Mouse (Mus musculus) MN1 (cell line): ENCODE data around the gene Foxn3.

Experiments used
- DNase-seq: peaks from one replicate; pipeline ENCODE4 v3.0.0-alpha.2; 2016; ENCODE audit warnings: low spot score

Gene Foxn3

GRCm38 (mm10) chr12:99467256-99467883 lies 96.0 kb downstream of the Foxn3 start:
- no peak for DNase-seq

GRCm38 (mm10) chr12:99466426-99466825 lies 97.0 kb downstream of the Foxn3 start:
- no peak for DNase-seq

- no peak for DNase-seq
These were observed 99.1 kb downstream of the Foxn3 start for GRCm38 (mm10) chr12:99464291-99464690.

- no peak for DNase-seq
These were observed 100.5 kb downstream of the Foxn3 start for GRCm38 (mm10) chr12:99462846-99463245.

GRCm38 (mm10) chr12:99462302-99462701 lies 101.1 kb downstream of the Foxn3 start:
- no peak for DNase-seq

GRCm38 (mm10) chr12:99457521-99458205 lies 105.7 kb downstream of the Foxn3 start:
- no peak for DNase-seq

GRCm38 (mm10) chr12:99455580-99455979 lies 107.8 kb downstream of the Foxn3 start:
- no peak for DNase-seq

- DNase-seq: no peak
These were observed 109.0 kb downstream of the Foxn3 start for GRCm38 (mm10) chr12:99454394-99454793.

- no peak for DNase-seq
These were observed 109.6 kb downstream of the Foxn3 start for GRCm38 (mm10) chr12:99453797-99454196.

GRCm38 (mm10) chr12:99450076-99450475 lies 113.3 kb downstream of the Foxn3 start:
- DNase-seq: no peak

GRCm38 (mm10) chr12:99447791-99448190 lies 115.6 kb downstream of the Foxn3 start:
- DNase-seq: no peak

GRCm38 (mm10) chr12:99445018-99445674 lies 118.2 kb downstream of the Foxn3 start:
- DNase-seq: peak; percentile 74

GRCm38 (mm10) chr12:99442819-99443218 lies 120.6 kb downstream of the Foxn3 start:
- DNase-seq: no peak

- DNase-seq: no peak
These were observed 122.4 kb downstream of the Foxn3 start for GRCm38 (mm10) chr12:99440953-99441352.

GRCm38 (mm10) chr12:99440022-99440421 lies 123.4 kb downstream of the Foxn3 start:
- DNase-seq: no peak

GRCm38 (mm10) chr12:99435189-99435588 lies 128.2 kb downstream of the Foxn3 start:
- DNase-seq: no peak

GRCm38 (mm10) chr12:99433402-99433801 lies 130.0 kb downstream of the Foxn3 start:
- DNase-seq: no peak

- no peak for DNase-seq
These were observed 131.8 kb downstream of the Foxn3 start for GRCm38 (mm10) chr12:99431541-99431940.

- DNase-seq: no peak
These were observed 132.4 kb downstream of the Foxn3 start for GRCm38 (mm10) chr12:99430992-99431391.

GRCm38 (mm10) chr12:99429101-99429500 lies 134.3 kb downstream of the Foxn3 start:
- no peak for DNase-seq

- no peak for DNase-seq
These were observed 137.0 kb downstream of the Foxn3 start for GRCm38 (mm10) chr12:99426207-99426916.

- DNase-seq: no peak
These were observed 144.0 kb downstream of the Foxn3 start for GRCm38 (mm10) chr12:99419396-99419760.
